Mouse (Mus musculus) hindbrain, embryonic 15.5 days (tissue): Measurements from ENCODE around the gene Sel1l. TPM values are rescaled to one million over a fixed set of nuclear protein-coding genes. Genes with fewer than 3 reads are reported as not detected.
"Not testable (repeated sequence)": the region's sequence is repeated elsewhere in the genome, so short reads cannot be mapped to it uniquely, and the experiment has no call there.

Experiments used
- ATAC-seq: fragments of 200-750 bp; cut with Nextera tagmentation; 2 replicates; pipeline ENCODE4 v1.8.0; 2017; ENCODE audit warnings: low read depth, moderate number of reproducible peaks, moderate TSS enrichment; ENCODE audit not compliant: low FRiP score
- H3K27ac ChIP-seq: fragments of 300-500 bp; sonication (generic); replicated peaks from 2 replicates; pipeline ENCODE4 v1.5.1; 2015; ENCODE audit warnings: mild to moderate bottlenecking, inconsistent platforms
- H3K27me3 ChIP-seq: fragments of 300-500 bp; sonication (generic); 2 replicates; pipeline ENCODE4 v1.6.1; 2015; ENCODE audit warnings: control low read depth, inconsistent platforms
- H3K36me3 ChIP-seq: fragments of 300-500 bp; sonication (generic); 2 replicates; pipeline ENCODE4 v1.6.1; 2015; ENCODE audit warnings: control low read depth, inconsistent platforms
- H3K4me1 ChIP-seq: fragments of 300-500 bp; sonication (generic); replicated peaks from 2 replicates; pipeline ENCODE4 v1.6.1; 2015; ENCODE audit warnings: control low read depth, inconsistent platforms
- H3K4me2 ChIP-seq: fragments of 300-500 bp; sonication (generic); 2 replicates; pipeline ENCODE4 v1.6.1; 2015; ENCODE audit warnings: moderate library complexity, mild to moderate bottlenecking, inconsistent platforms
- H3K4me3 ChIP-seq: fragments of 300-500 bp; sonication (generic); 2 replicates; pipeline ENCODE4 v1.5.1; 2015; ENCODE audit warnings: mild to moderate bottlenecking, inconsistent platforms
- H3K9ac ChIP-seq: fragments of 300-500 bp; sonication (generic); 2 replicates; pipeline ENCODE4 v1.6.1; 2015; ENCODE audit warnings: inconsistent platforms
- H3K9me3 ChIP-seq: fragments of 300-500 bp; sonication (generic); 2 replicates; pipeline ENCODE4 v1.6.1; 2016; ENCODE audit warnings: control low read depth, inconsistent platforms
- WGBS: fragments of 180-500 bp; shearing (Covaris S2); methylation state at CpG from one replicate; pipeline ENCODE4 v1.1.7; 2015; 5-methylcytosine and 5-hydroxymethylcytosine counted together
- polyA plus RNA-seq: library from polyadenylated mRNA; unstranded; fragments of >200 nt; fragmentation: Nextera tagmentation; extraction: Ambion mirVana; gene quantifications from 2 replicates; pipeline ENCODE4 v1.2.1, GENCODE M21; 2015

Gene Sel1l
- polyA plus RNA-seq, 1 experiment from 2014 or later = 92.0 TPM

- Histone ChIP-seq H3K27me3 (no peaks in the 10 kb centered on the region), H3K9me3 (no peaks in the 10 kb centered on the region), H3K36me3 (no peaks in the 10 kb centered on the region), H3K4me1 (no peaks in the 10 kb centered on the region), H3K27ac (no peak overlapping the region), H3K9ac (no peak overlapping the region), H3K4me2 (no peak overlapping the region), H3K4me3 (no peak overlapping the region)
- no peak for ATAC-seq
- WGBS = 70% methylated on average over 8 of the region's 8 CpGs
Measured at GRCm38 (mm10) chr12:91793266-91793665, 55.7 kb downstream of the Sel1l start.

- ATAC-seq = no peak
- no peak overlapping the region for H3K4me3 ChIP-seq
- no peaks in the 10 kb centered on the region for H3K27me3 ChIP-seq
- H3K9me3 ChIP-seq = no peaks in the 10 kb centered on the region
- H3K4me1 ChIP-seq = no peaks in the 10 kb centered on the region
- H3K4me2 ChIP-seq = no peak overlapping the region
- WGBS = 81% methylated on average over 4 of the region's 4 CpGs
- no peaks in the 10 kb centered on the region for H3K36me3 ChIP-seq
- H3K27ac ChIP-seq = no peak overlapping the region
- no peak overlapping the region for H3K9ac ChIP-seq
Measured at GRCm38 (mm10) chr12:91791822-91792221, 57.1 kb downstream of the Sel1l start.

GRCm38 (mm10) chr12:91789801-91790200 lies 59.2 kb downstream of the Sel1l start:
- no peak overlapping the region for H3K4me2 ChIP-seq
- H3K9ac ChIP-seq = no peak overlapping the region
- ATAC-seq = 0 out of 2 replicates have a peak, but pooled peaks have one; percentile 15
- 58% methylated on average over 6 of the region's 6 CpGs for WGBS
- H3K27ac ChIP-seq = no peak overlapping the region
- H3K36me3 ChIP-seq = no peaks in the 10 kb centered on the region
- no peaks in the 10 kb centered on the region for H3K9me3 ChIP-seq
- H3K27me3 ChIP-seq = no peaks in the 10 kb centered on the region
- no peaks in the 10 kb centered on the region for H3K4me1 ChIP-seq
- no peak overlapping the region for H3K4me3 ChIP-seq

GRCm38 (mm10) chr12:91788446-91788845 lies 60.5 kb downstream of the Sel1l start:
- H3K9ac ChIP-seq, H3K9me3 ChIP-seq, H3K4me2 ChIP-seq, ATAC-seq, H3K4me3 ChIP-seq, H3K27me3 ChIP-seq, H3K36me3 ChIP-seq, H3K4me1 ChIP-seq, H3K27ac ChIP-seq: not testable (repeated sequence)
- WGBS = 73% methylated on average over 3 of the region's 3 CpGs

- Histone ChIP-seq H3K9me3 (no peaks in the 10 kb centered on the region), H3K4me2 (no peak within 1 kb of the TSS), H3K36me3 (no peaks in the 10 kb centered on the region), H3K27me3 (no peaks in the 10 kb centered on the region), H3K27ac (no peak within 1 kb of the TSS), H3K4me1 (no peaks in the 10 kb centered on the region), H3K4me3 (no peak within 1 kb of the TSS), H3K9ac (no peak within 1 kb of the TSS)
- no peak for ATAC-seq
- 79% methylated on average over 9 of the region's 9 CpGs for WGBS
Measured at GRCm38 (mm10) chr12:91787959-91788437, 61.0 kb downstream of the Sel1l start, which contains the start of gene Ston2. Gene Ston2 (minus strand): TSS chr12:91788387.

GRCm38 (mm10) chr12:91786355-91786754 lies 62.6 kb downstream of the Sel1l start:
- ATAC-seq = no peak; the same call in 1 of the 2 replicates
- WGBS = 66% methylated on average over 10 of the region's 10 CpGs
- H3K9ac ChIP-seq = no peak overlapping the region

GRCm38 (mm10) chr12:91781432-91781831 lies 67.5 kb downstream of the Sel1l start:
- ATAC-seq = no peak
- no peaks in the 10 kb centered on the region for H3K9me3 ChIP-seq
- H3K36me3 ChIP-seq = no peaks in the 10 kb centered on the region
- H3K9ac ChIP-seq = no peak overlapping the region
- no peak overlapping the region for H3K27ac ChIP-seq
- no peak overlapping the region for H3K4me2 ChIP-seq
- 0 out of 2 replicates have a peak, but pooled peaks cover 3% of the 10 kb centered on the region for H3K27me3 ChIP-seq
- WGBS = 88% methylated on average over 5 of the region's 5 CpGs
- H3K4me3 ChIP-seq = no peak overlapping the region
- H3K4me1 ChIP-seq = peaks cover 19% of the 10 kb centered on the region

More at GRCm38 (mm10) chr12:91786355-91786754, 62.6 kb downstream of the Sel1l start:
- Histone ChIP-seq H3K9me3 (no peaks in the 10 kb centered on the region), H3K27ac (no peak overlapping the region), H3K27me3 (no peaks in the 10 kb centered on the region), H3K36me3 (no peaks in the 10 kb centered on the region), H3K4me2 (no peak overlapping the region), H3K4me3 (no peak overlapping the region), H3K4me1 (no peaks in the 10 kb centered on the region)

- no peak for ATAC-seq
- H3K9me3 ChIP-seq = no peaks in the 10 kb centered on the region
- WGBS = 85% methylated on average over 3 of the region's 3 CpGs
- H3K4me2 ChIP-seq = no peak overlapping the region
- no peak overlapping the region for H3K27ac ChIP-seq
- H3K4me3 ChIP-seq = no peak overlapping the region
- no peaks in the 10 kb centered on the region for H3K36me3 ChIP-seq
- H3K27me3 ChIP-seq = 0 out of 2 replicates have a peak, but pooled peaks cover 3% of the 10 kb centered on the region
- peaks cover 21% of the 10 kb centered on the region for H3K4me1 ChIP-seq
- no peak overlapping the region for H3K9ac ChIP-seq
Measured at GRCm38 (mm10) chr12:91780531-91780930, 68.4 kb downstream of the Sel1l start.

GRCm38 (mm10) chr12:91779004-91779365 lies 70.0 kb downstream of the Sel1l start:
- peak overlapping the region; percentile 87 for H3K4me2 ChIP-seq
- WGBS = under 1% methylated on average over 35 of the region's 35 CpGs

GRCm38 (mm10) chr12:91778211-91779003 lies 70.5 kb downstream of the Sel1l start:
- 0 out of 2 replicates have a peak, but pooled peaks cover 3% of the 10 kb centered on the region for H3K27me3 ChIP-seq
- peak overlapping the region; percentile 47 for H3K9ac ChIP-seq
- WGBS = under 1% methylated on average over 51 of the region's 51 CpGs
- peak overlapping the region; percentile 78 for H3K4me3 ChIP-seq
- peak overlapping the region; percentile 77 for H3K27ac ChIP-seq
- peak overlapping the region; percentile 87 for H3K4me2 ChIP-seq
- no peaks in the 10 kb centered on the region for H3K36me3 ChIP-seq
- ATAC-seq = peak; percentile 89
- H3K9me3 ChIP-seq = no peaks in the 10 kb centered on the region
- peaks cover 25% of the 10 kb centered on the region for H3K4me1 ChIP-seq

More at GRCm38 (mm10) chr12:91779004-91779365, 70.0 kb downstream of the Sel1l start:
- Histone ChIP-seq H3K9ac (peak overlapping the region; percentile 47), H3K4me3 (peak overlapping the region; percentile 78), H3K4me1 (peaks cover 25% of the 10 kb centered on the region), H3K36me3 (no peaks in the 10 kb centered on the region), H3K27ac (peak overlapping the region; percentile 77), H3K27me3 (0 out of 2 replicates have a peak, but pooled peaks cover 3% of the 10 kb centered on the region), H3K9me3 (no peaks in the 10 kb centered on the region)
- peak; percentile 92 for ATAC-seq

- Histone ChIP-seq H3K4me2 (0 out of 2 replicates have a peak overlapping the region, but pooled peaks have one; percentile 6), H3K36me3 (no peaks in the 10 kb centered on the region), H3K4me1 (peaks cover 25% of the 10 kb centered on the region), H3K9me3 (no peaks in the 10 kb centered on the region), H3K27me3 (0 out of 2 replicates have a peak, but pooled peaks cover 3% of the 10 kb centered on the region), H3K4me3 (no peak overlapping the region), H3K27ac (no peak overlapping the region), H3K9ac (no peak overlapping the region)
- ATAC-seq = no peak
- 90% methylated on average over 5 of the region's 5 CpGs for WGBS
Measured at GRCm38 (mm10) chr12:91776342-91776741, 72.6 kb downstream of the Sel1l start.

- Histone ChIP-seq H3K4me2 (no peak overlapping the region), H3K36me3 (no peaks in the 10 kb centered on the region), H3K4me1 (peaks cover 25% of the 10 kb centered on the region), H3K27me3 (no peaks in the 10 kb centered on the region), H3K27ac (no peak overlapping the region), H3K4me3 (no peak overlapping the region), H3K9ac (no peak overlapping the region), H3K9me3 (no peaks in the 10 kb centered on the region)
- no peak for ATAC-seq
- 70% methylated on average over 8 of the region's 8 CpGs for WGBS
Measured at GRCm38 (mm10) chr12:91774811-91775284, 74.1 kb downstream of the Sel1l start.
